Comparison of ENCODE assay signal across 8 mouse cellular contexts in the genomic region with DNA sequence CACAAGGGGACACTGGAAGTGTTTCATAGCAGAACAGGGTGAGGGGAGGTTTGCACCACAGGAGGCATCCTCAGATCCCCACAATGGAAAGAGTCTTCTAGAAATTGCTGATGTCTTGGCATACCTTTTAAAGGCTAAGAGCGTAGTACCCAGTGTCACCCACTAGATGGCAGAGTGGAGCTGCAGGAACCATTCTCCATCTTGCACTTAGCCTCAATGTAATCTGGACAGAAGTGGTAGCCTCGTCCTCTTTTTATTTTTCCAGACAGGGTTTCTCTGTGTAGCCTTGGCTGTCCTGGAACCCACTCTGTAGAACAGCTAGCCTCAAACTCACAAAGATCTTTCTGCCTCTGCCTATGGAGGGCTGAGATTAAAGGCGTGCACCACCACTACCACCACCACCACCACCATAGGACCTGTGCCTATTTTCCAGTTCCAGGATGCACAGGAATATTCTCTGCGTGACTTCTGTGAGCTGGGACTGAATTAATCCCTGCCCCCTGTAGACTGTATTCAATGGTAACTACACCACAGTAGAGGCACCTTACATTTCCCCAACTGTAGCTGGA.
DNase-seq lines count a peak whose midpoint lies in the region; ATAC-seq and TF ChIP-seq lines count a peak whose summit lies in the region.

No protein-coding gene starts in this region.

- no peaks in the 10 kb centered on the region for H3K4me1 ChIP-seq in heart, embryonic 12.5 days (replicated peaks)
- no peaks in the 10 kb centered on the region for H3K4me1 ChIP-seq in heart, embryonic 10.5 days
- no peaks in the 10 kb centered on the region for H3K4me1 ChIP-seq in embryonic facial prominence, embryonic 14.5 days (ENCODE audit: control insufficient read depth, insufficient read depth, low read length)
- no peaks in the 10 kb centered on the region for H3K4me1 ChIP-seq in kidney, embryonic 15.5 days
- no peaks in the 10 kb centered on the region for H3K4me1 ChIP-seq in stomach, postnatal 0 days (replicated peaks; ENCODE audit: control insufficient read depth, insufficient read depth)

- no peak overlapping the region for H3K9ac ChIP-seq in heart, embryonic 12.5 days
- no peak overlapping the region for H3K9ac ChIP-seq in embryonic facial prominence, embryonic 14.5 days (ENCODE audit: low read depth, low read length)
- H3K9ac ChIP-seq in kidney, embryonic 15.5 days, result no peak overlapping the region
- H3K9ac ChIP-seq in stomach, postnatal 0 days (ENCODE audit: low read length), result no peak overlapping the region

- no peak overlapping the region for H3K4me3 ChIP-seq in heart, embryonic 12.5 days
- H3K4me3 ChIP-seq in heart, embryonic 10.5 days, result no peak overlapping the region
- H3K4me3 ChIP-seq in C2C12 (ENCODE audit: insufficient read depth, poor library complexity, severe bottlenecking), result no peak overlapping the region
- no peak overlapping the region for H3K4me3 ChIP-seq in embryonic facial prominence, embryonic 14.5 days (ENCODE audit: low read depth, low read length)
- no peak overlapping the region for H3K4me3 ChIP-seq in kidney, embryonic 15.5 days (replicated peaks)
- H3K4me3 ChIP-seq in stomach, postnatal 0 days (ENCODE audit: low read depth, low read length), result no peak overlapping the region

- no peak overlapping the region for H3K27ac ChIP-seq in heart, embryonic 12.5 days (ENCODE audit: poor library complexity, severe bottlenecking)
- no peak overlapping the region for H3K27ac ChIP-seq in heart, embryonic 10.5 days
- H3K27ac ChIP-seq in embryonic facial prominence, embryonic 14.5 days (replicated peaks; ENCODE audit: low read depth, low read length), result no peak overlapping the region
- no peak overlapping the region for H3K27ac ChIP-seq in kidney, embryonic 15.5 days
- H3K27ac ChIP-seq in stomach, postnatal 0 days (replicated peaks), result no peak overlapping the region

- peak; percentile 64 for TF ChIP-seq CTCF in C2C12 (IDR thresholded peaks at IDR 0.05; ENCODE audit: control insufficient read depth, insufficient read depth, insufficient read length)
- TF ChIP-seq CTCF in stomach, postnatal 0 days (IDR thresholded peaks at IDR 0.05; ENCODE audit: low read depth), result peak; percentile 96

- no peaks in the 10 kb centered on the region for H3K79me3 ChIP-seq in C2C12 (ENCODE audit: low read depth)

- no peaks in the 10 kb centered on the region for H3K79me2 ChIP-seq in C2C12 (ENCODE audit: control insufficient read depth, insufficient read depth)

- no peaks in the 10 kb centered on the region for H3K27me3 ChIP-seq in heart, embryonic 12.5 days (replicated peaks)
- H3K27me3 ChIP-seq in heart, embryonic 10.5 days (ENCODE audit: insufficient read depth, poor library complexity, severe bottlenecking), result no peaks in the 10 kb centered on the region
- H3K27me3 ChIP-seq in C2C12 (ENCODE audit: control insufficient read depth, insufficient read depth, insufficient read length), result no peaks in the 10 kb centered on the region
- no peaks in the 10 kb centered on the region for H3K27me3 ChIP-seq in embryonic facial prominence, embryonic 14.5 days (replicated peaks; ENCODE audit: control insufficient read depth, insufficient read depth, low read length)
- H3K27me3 ChIP-seq in kidney, embryonic 15.5 days, result no peaks in the 10 kb centered on the region
- H3K27me3 ChIP-seq in stomach, postnatal 0 days (ENCODE audit: control insufficient read depth, insufficient read depth, low read length), result no peaks in the 10 kb centered on the region

- 0 out of 2 replicates have a peak, but pooled peaks cover 3% of the 10 kb centered on the region for H3K9me3 ChIP-seq in heart, embryonic 12.5 days (replicated peaks)
- no peaks in the 10 kb centered on the region for H3K9me3 ChIP-seq in heart, embryonic 10.5 days
- no peaks in the 10 kb centered on the region for H3K9me3 ChIP-seq in embryonic facial prominence, embryonic 14.5 days (ENCODE audit: control insufficient read depth, low read length)
- no peaks in the 10 kb centered on the region for H3K9me3 ChIP-seq in kidney, embryonic 15.5 days (replicated peaks)
- no peaks in the 10 kb centered on the region for H3K9me3 ChIP-seq in stomach, postnatal 0 days (ENCODE audit: control insufficient read depth, low read length)

- no peak for DNase-seq in heart, embryonic 10.5 days (ENCODE audit: low spot score)
- peak; percentile 53 for DNase-seq in adrenal gland, postnatal 25 days
- DNase-seq in embryonic facial prominence, embryonic 14.5 days (ENCODE audit: low spot score), result no peak
- peak; percentile 62 for DNase-seq in stomach, postnatal 0 days (ENCODE audit: low spot score)

- peaks cover 25% of the 10 kb centered on the region for H3K36me3 ChIP-seq in heart, embryonic 12.5 days
- H3K36me3 ChIP-seq in heart, embryonic 10.5 days, result peaks cover 18% of the 10 kb centered on the region; the same call in 1 of the 2 replicates
- no peaks in the 10 kb centered on the region for H3K36me3 ChIP-seq in C2C12 (ENCODE audit: control insufficient read depth, insufficient read depth)
- no peaks in the 10 kb centered on the region for H3K36me3 ChIP-seq in embryonic facial prominence, embryonic 14.5 days (ENCODE audit: control insufficient read depth, insufficient read depth, low read length)
- no peaks in the 10 kb centered on the region for H3K36me3 ChIP-seq in kidney, embryonic 15.5 days
- no peaks in the 10 kb centered on the region for H3K36me3 ChIP-seq in stomach, postnatal 0 days (ENCODE audit: control insufficient read depth, insufficient read depth, low read length)

- ATAC-seq in heart, embryonic 12.5 days (ENCODE audit: insufficient number of reproducible peaks, low FRiP score), result peak; percentile 25; the same call in 1 of the 2 replicates
- ATAC-seq in embryonic facial prominence, embryonic 14.5 days (ENCODE audit: low read depth), result 0 out of 2 replicates have a peak, but pooled peaks have one; percentile 18
- 0 out of 2 replicates have a peak, but pooled peaks have one; percentile 25 for ATAC-seq in kidney, embryonic 15.5 days (replicated peaks; ENCODE audit: low FRiP score)
- peak; percentile 99 for ATAC-seq in megakaryocyte progenitor cell, adult 5-6 weeks (replicated peaks; ENCODE audit: poor library complexity)
- ATAC-seq in stomach, postnatal 0 days (ENCODE audit: low FRiP score, low TSS enrichment), result peak; percentile 62

- H3ac ChIP-seq in C2C12 (ENCODE audit: control insufficient read depth, insufficient read length, low read depth), result no peak overlapping the region

- no peak overlapping the region for H3K4me2 ChIP-seq in heart, embryonic 12.5 days
- no peak overlapping the region for H3K4me2 ChIP-seq in embryonic facial prominence, embryonic 14.5 days (ENCODE audit: low read depth, low read length)
- H3K4me2 ChIP-seq in kidney, embryonic 15.5 days, result no peak overlapping the region
- H3K4me2 ChIP-seq in stomach, postnatal 0 days (replicated peaks; ENCODE audit: low read depth), result no peak overlapping the region

- 45% methylated on average over 4 of the region's 4 CpGs for WGBS in heart, embryonic 12.5 days
- 48% methylated on average over 4 of the region's 4 CpGs for WGBS in heart, embryonic 10.5 days
- WGBS in embryonic facial prominence, embryonic 14.5 days, result 48% methylated on average over 4 of the region's 4 CpGs
- 47% methylated on average over 4 of the region's 4 CpGs for WGBS in kidney, embryonic 15.5 days
- WGBS in stomach, postnatal 0 days, result 40% methylated on average over 4 of the region's 4 CpGs

- no peak for TF ChIP-seq EP300 in stomach, postnatal 0 days (optimal IDR thresholded peaks at IDR 0.05)

TF ChIP-seq in C2C12, 6 proteins besides CTCF, POLR2A, EP300 and RAD21:
- TF ChIP-seq FOSL1 (IDR thresholded peaks at IDR 0.05; ENCODE audit: insufficient read depth, low read length, poor library complexity, severe bottlenecking) (no peak), MAX (IDR thresholded peaks at IDR 0.05) (no peak), MYOD1 (IDR thresholded peaks at IDR 0.05; ENCODE audit: control insufficient read depth, insufficient read length, low read depth) (no peak), CEBPB (IDR thresholded peaks at IDR 0.05; ENCODE audit: low read depth) (no peak), MYOG (IDR thresholded peaks at IDR 0.05; ENCODE audit: control insufficient read depth, extremely low read depth, insufficient read length) (no peak), USF1 (IDR thresholded peaks at IDR 0.05; ENCODE audit: low read depth) (no peak)

Comparison
In these comparisons a context has a peak if more than half of its experiments do, and no peak if none do; other contexts are left out.
1. ATAC-seq: peak in every context shown above with its lines; median percentile 99 in megakaryocyte progenitor cell, adult 5-6 weeks; 62 in stomach, postnatal 0 days; 25 in heart, embryonic 12.5 days; 25 in kidney, embryonic 15.5 days; 18 in embryonic facial prominence, embryonic 14.5 days.
2. DNase-seq: peak in adrenal gland, postnatal 25 days (single experiment) and stomach, postnatal 0 days (single experiment); none in heart, embryonic 10.5 days (single experiment) and embryonic facial prominence, embryonic 14.5 days (single experiment).